Mouse (Mus musculus) ES-Bruce4 (cell line): Measurements from ENCODE around the gene Scrn2. TPM values are rescaled to one million over a fixed set of nuclear protein-coding genes. Genes with fewer than 3 reads are reported as not detected.

Experiments used
- H3K27ac ChIP-seq: 2 replicates; pipeline ENCODE4 v1.5.1; 2012; ENCODE audit warnings: low read length, inconsistent platforms; ENCODE audit not compliant: insufficient read depth
- H3K27me3 ChIP-seq: 2 replicates; pipeline ENCODE4 v1.6.1; 2012; ENCODE audit warnings: mild to moderate bottlenecking, low read length, inconsistent platforms; ENCODE audit not compliant: control insufficient read depth, poor library complexity, insufficient read depth, severe bottlenecking
- H3K36me3 ChIP-seq: 2 replicates; pipeline ENCODE4 v1.6.1; 2012; ENCODE audit warnings: inconsistent platforms, mild to moderate bottlenecking, low read length, moderate library complexity; ENCODE audit not compliant: control insufficient read depth, poor library complexity, insufficient read depth, severe bottlenecking
- H3K4me1 ChIP-seq: one replicate; pipeline ENCODE4 v1.8.1; 2011; ENCODE audit warnings: low read length; ENCODE audit not compliant: control insufficient read depth, insufficient read depth
- H3K4me3 ChIP-seq: 2 replicates; pipeline ENCODE4 v1.5.1; 2011; ENCODE audit warnings: low read depth, mild to moderate bottlenecking, low read length
- H3K9ac ChIP-seq: 2 replicates; pipeline ENCODE4 v1.6.1; 2012; ENCODE audit warnings: low read depth, mild to moderate bottlenecking, inconsistent platforms; ENCODE audit not compliant: poor library complexity, severe bottlenecking
- H3K9me3 ChIP-seq: replicated peaks from 2 replicates; pipeline ENCODE4 v1.6.1; 2012; ENCODE audit warnings: mild to moderate bottlenecking, low read length, inconsistent platforms; ENCODE audit not compliant: control insufficient read depth, poor library complexity, insufficient read depth, severe bottlenecking
- CTCF ChIP-seq: IDR thresholded peaks from one replicate; pipeline ENCODE4 v1.8.1; 2011; ENCODE audit warnings: low read depth, low read length
- EP300 ChIP-seq: IDR thresholded peaks from 2 replicates; pipeline ENCODE4 v1.6.1; 2011; ENCODE audit warnings: low read depth, low read length; ENCODE audit not compliant: insufficient read depth
- POLR2A ChIP-seq: IDR thresholded peaks from one replicate; pipeline ENCODE4 v1.8.1; 2011; ENCODE audit warnings: low read length; ENCODE audit not compliant: insufficient read depth
- polyA plus RNA-seq: library from polyadenylated mRNA; stranded (reverse); fragments of >200 nt; gene quantifications from 2 replicates; pipeline ENCODE4 v1.2.4, GENCODE M21; 2011; ENCODE audit warnings: low read depth; ENCODE audit not compliant: missing spikeins, insufficient read depth, insufficient read length

The Scrn2 gene
- polyA plus RNA-seq, 1 experiment: 7.4 TPM

GRCm38 (mm10) chr11:97052219-97052646 is 22.5 kb downstream of the Scrn2 start:
- H3K27me3 ChIP-seq: no peaks in the 10 kb centered on the region
- H3K9me3 ChIP-seq: no peaks in the 10 kb centered on the region
- TF ChIP-seq CTCF: no peak
- no peak for TF ChIP-seq EP300
- no peak for TF ChIP-seq POLR2A
- H3K4me3 ChIP-seq: no peak overlapping the region
- no peaks in the 10 kb centered on the region for H3K4me1 ChIP-seq
- H3K27ac ChIP-seq: no peak overlapping the region
- H3K9ac ChIP-seq: no peak overlapping the region
- H3K36me3 ChIP-seq: peaks cover 13% of the 10 kb centered on the region; the same call in 1 of the 2 replicates

GRCm38 (mm10) chr11:97063274-97063920 is 33.7 kb downstream of the Scrn2 start:
- no peak overlapping the region for H3K27ac ChIP-seq
- H3K36me3 ChIP-seq: no peaks in the 10 kb centered on the region
- peaks cover 3% of the 10 kb centered on the region for H3K4me1 ChIP-seq
- no peak for TF ChIP-seq POLR2A
- no peak for TF ChIP-seq EP300
- no peak for TF ChIP-seq CTCF
- H3K27me3 ChIP-seq: no peaks in the 10 kb centered on the region
- no peaks in the 10 kb centered on the region for H3K9me3 ChIP-seq
- H3K9ac ChIP-seq: no peak overlapping the region
- no peak overlapping the region for H3K4me3 ChIP-seq

- no peak for TF ChIP-seq EP300
- peak; percentile 27 for TF ChIP-seq CTCF
- TF ChIP-seq POLR2A: no peak
- peaks cover 3% of the 10 kb centered on the region for H3K4me1 ChIP-seq
- no peaks in the 10 kb centered on the region for H3K36me3 ChIP-seq
- H3K27ac ChIP-seq: no peak overlapping the region
- H3K9me3 ChIP-seq: no peaks in the 10 kb centered on the region
- no peak overlapping the region for H3K9ac ChIP-seq
- H3K27me3 ChIP-seq: no peaks in the 10 kb centered on the region
- no peak overlapping the region for H3K4me3 ChIP-seq
Measured at GRCm38 (mm10) chr11:97063921-97064295, 34.2 kb downstream of the Scrn2 start.

GRCm38 (mm10) chr11:97065538-97066295 is 36.0 kb downstream of the Scrn2 start:
- TF ChIP-seq EP300: no peak
- no peak for TF ChIP-seq POLR2A
- no peak for TF ChIP-seq CTCF
- no peaks in the 10 kb centered on the region for H3K36me3 ChIP-seq

GRCm38 (mm10) chr11:97066656-97067360 is 37.1 kb downstream of the Scrn2 start:
- TF ChIP-seq EP300: no peak
- no peak for TF ChIP-seq POLR2A
- Histone ChIP-seq H3K4me1 (peaks cover 3% of the 10 kb centered on the region), H3K9ac (peak overlapping the region; percentile 13; the same call in 1 of the 2 replicates)

More at GRCm38 (mm10) chr11:97065538-97066295, 36.0 kb downstream of the Scrn2 start:
- Histone ChIP-seq H3K4me1 (peaks cover 3% of the 10 kb centered on the region), H3K27me3 (no peaks in the 10 kb centered on the region), H3K27ac (no peak overlapping the region), H3K9ac (0 out of 2 replicates have a peak overlapping the region, but pooled peaks have one; percentile 1), H3K9me3 (no peaks in the 10 kb centered on the region), H3K4me3 (no peak overlapping the region)

GRCm38 (mm10) chr11:97069333-97069732 is 39.6 kb downstream of the Scrn2 start:
- Histone ChIP-seq H3K4me1 (peaks cover 3% of the 10 kb centered on the region), H3K9me3 (no peaks in the 10 kb centered on the region), H3K9ac (no peak overlapping the region), H3K27ac (no peak overlapping the region), H3K4me3 (no peak overlapping the region), H3K27me3 (no peaks in the 10 kb centered on the region), H3K36me3 (no peaks in the 10 kb centered on the region)
- TF ChIP-seq EP300 (no peak), CTCF (no peak)

More at GRCm38 (mm10) chr11:97066656-97067360, 37.1 kb downstream of the Scrn2 start:
- Histone ChIP-seq H3K9me3 (no peaks in the 10 kb centered on the region), H3K36me3 (no peaks in the 10 kb centered on the region), H3K27me3 (no peaks in the 10 kb centered on the region), H3K27ac (no peak overlapping the region), H3K4me3 (peak overlapping the region; percentile 73)
